Mouse (Mus musculus): ENCODE data around the gene Tmem266. TPM values are rescaled to one million over a fixed set of nuclear protein-coding genes. Genes with fewer than 3 reads are reported as not detected.

Gene Tmem266
- polyA plus RNA-seq, 1 experiment from 2014 or later: 0.51 TPM

- DNase-seq (ENCODE audit: low spot score): peak; percentile 29
- 28% methylated on average over 3 of the region's 3 CpGs for WGBS
- peak; percentile 49; the same call in 1 of the 2 replicates for ATAC-seq (ENCODE audit: low FRiP score, low TSS enrichment)
- Histone ChIP-seq H3K36me3 (ENCODE audit: control insufficient read depth, insufficient read depth, low read length) (no peaks in the 10 kb centered on the region), H3K9ac (ENCODE audit: low read length) (no peak overlapping the region), H3K4me1 (replicated peaks; ENCODE audit: control insufficient read depth, insufficient read depth) (no peaks in the 10 kb centered on the region), H3K27ac (replicated peaks) (no peak overlapping the region), H3K9me3 (ENCODE audit: control insufficient read depth, low read length) (no peaks in the 10 kb centered on the region), H3K4me3 (ENCODE audit: low read depth, low read length) (no peak overlapping the region), H3K4me2 (replicated peaks; ENCODE audit: low read depth) (no peak overlapping the region), H3K27me3 (ENCODE audit: control insufficient read depth, insufficient read depth, low read length) (no peaks in the 10 kb centered on the region)
- TF ChIP-seq EP300 (optimal IDR thresholded peaks at IDR 0.05) (no peak), CTCF (IDR thresholded peaks at IDR 0.05; ENCODE audit: low read depth) (no peak)
Observed at GRCm38 (mm10) chr9:55289475-55290198, 37.1 kb upstream of the Tmem266 start.

GRCm38 (mm10) chr9:55291966-55292365 is 34.7 kb upstream of the Tmem266 start:
- H3K4me1 ChIP-seq (replicated peaks; ENCODE audit: control insufficient read depth, insufficient read depth): no peaks in the 10 kb centered on the region
- 92% methylated on average over 4 of the region's 4 CpGs for WGBS
- H3K9me3 ChIP-seq (ENCODE audit: control insufficient read depth, low read length): no peaks in the 10 kb centered on the region
- no peak overlapping the region for H3K9ac ChIP-seq (ENCODE audit: low read length)
- no peak for DNase-seq (ENCODE audit: low spot score)
- H3K36me3 ChIP-seq (ENCODE audit: control insufficient read depth, insufficient read depth, low read length): no peaks in the 10 kb centered on the region
- no peaks in the 10 kb centered on the region for H3K27me3 ChIP-seq (ENCODE audit: control insufficient read depth, insufficient read depth, low read length)
- no peak overlapping the region for H3K27ac ChIP-seq (replicated peaks)
- no peak overlapping the region for H3K4me3 ChIP-seq (ENCODE audit: low read depth, low read length)
- TF ChIP-seq CTCF (IDR thresholded peaks at IDR 0.05; ENCODE audit: low read depth): no peak
- TF ChIP-seq EP300 (optimal IDR thresholded peaks at IDR 0.05): no peak
- ATAC-seq (ENCODE audit: low FRiP score, low TSS enrichment): no peak
- no peak overlapping the region for H3K4me2 ChIP-seq (replicated peaks; ENCODE audit: low read depth)

GRCm38 (mm10) chr9:55296221-55296620 is 30.5 kb upstream of the Tmem266 start:
- no peaks in the 10 kb centered on the region for H3K36me3 ChIP-seq (ENCODE audit: control insufficient read depth, insufficient read depth, low read length)
- H3K4me2 ChIP-seq (replicated peaks; ENCODE audit: low read depth): no peak overlapping the region
- H3K4me1 ChIP-seq (replicated peaks; ENCODE audit: control insufficient read depth, insufficient read depth): no peaks in the 10 kb centered on the region
- 46% methylated on average over 2 of the region's 2 CpGs for WGBS
- H3K27ac ChIP-seq (replicated peaks): no peak overlapping the region
- no peaks in the 10 kb centered on the region for H3K27me3 ChIP-seq (ENCODE audit: control insufficient read depth, insufficient read depth, low read length)
- DNase-seq (ENCODE audit: low spot score) (no peak), ATAC-seq (ENCODE audit: low FRiP score, low TSS enrichment) (peak; percentile 69; the same call in 1 of the 2 replicates)
- H3K9ac ChIP-seq (ENCODE audit: low read length): no peak overlapping the region
- no peak overlapping the region for H3K4me3 ChIP-seq (ENCODE audit: low read depth, low read length)
- no peaks in the 10 kb centered on the region for H3K9me3 ChIP-seq (ENCODE audit: control insufficient read depth, low read length)
- no peak for TF ChIP-seq EP300 (optimal IDR thresholded peaks at IDR 0.05)
- no peak for TF ChIP-seq CTCF (IDR thresholded peaks at IDR 0.05; ENCODE audit: low read depth)

GRCm38 (mm10) chr9:55307066-55307465 is 19.6 kb upstream of the Tmem266 start:
- ATAC-seq (ENCODE audit: low FRiP score, low TSS enrichment) (no peak), DNase-seq (ENCODE audit: low spot score) (no peak)
- 39% methylated on average over 2 of the region's 2 CpGs for WGBS
- H3K9ac ChIP-seq (ENCODE audit: low read length): no peak overlapping the region
- H3K36me3 ChIP-seq (ENCODE audit: control insufficient read depth, insufficient read depth, low read length): no peaks in the 10 kb centered on the region
- no peak for TF ChIP-seq CTCF (IDR thresholded peaks at IDR 0.05; ENCODE audit: low read depth)
- no peak for TF ChIP-seq EP300 (optimal IDR thresholded peaks at IDR 0.05)
- no peaks in the 10 kb centered on the region for H3K4me1 ChIP-seq (replicated peaks; ENCODE audit: control insufficient read depth, insufficient read depth)
- no peak overlapping the region for H3K4me2 ChIP-seq (replicated peaks; ENCODE audit: low read depth)
- H3K4me3 ChIP-seq (ENCODE audit: low read depth, low read length): no peak overlapping the region
- no peaks in the 10 kb centered on the region for H3K27me3 ChIP-seq (ENCODE audit: control insufficient read depth, insufficient read depth, low read length)
- H3K27ac ChIP-seq (replicated peaks): no peak overlapping the region
- no peaks in the 10 kb centered on the region for H3K9me3 ChIP-seq (ENCODE audit: control insufficient read depth, low read length)

- 55% methylated on average over 5 of the region's 5 CpGs for WGBS
- Histone ChIP-seq H3K36me3 (ENCODE audit: control insufficient read depth, insufficient read depth, low read length) (no peaks in the 10 kb centered on the region), H3K9ac (ENCODE audit: low read length) (no peak overlapping the region), H3K4me2 (replicated peaks; ENCODE audit: low read depth) (no peak overlapping the region), H3K27ac (replicated peaks) (no peak overlapping the region), H3K9me3 (ENCODE audit: control insufficient read depth, low read length) (no peaks in the 10 kb centered on the region), H3K4me1 (replicated peaks; ENCODE audit: control insufficient read depth, insufficient read depth) (no peaks in the 10 kb centered on the region), H3K27me3 (ENCODE audit: control insufficient read depth, insufficient read depth, low read length) (no peaks in the 10 kb centered on the region), H3K4me3 (ENCODE audit: low read depth, low read length) (no peak overlapping the region)
- DNase-seq (ENCODE audit: low spot score) (no peak), ATAC-seq (ENCODE audit: low FRiP score, low TSS enrichment) (no peak)
- TF ChIP-seq EP300 (optimal IDR thresholded peaks at IDR 0.05): no peak
- TF ChIP-seq CTCF (IDR thresholded peaks at IDR 0.05; ENCODE audit: low read depth): no peak
Observed at GRCm38 (mm10) chr9:55307557-55307956, 19.2 kb upstream of the Tmem266 start.

GRCm38 (mm10) chr9:55308455-55308854 is 18.3 kb upstream of the Tmem266 start:
- WGBS: 81% methylated on average over 5 of the region's 5 CpGs
- no peak for DNase-seq (ENCODE audit: low spot score)
- TF ChIP-seq CTCF (IDR thresholded peaks at IDR 0.05; ENCODE audit: low read depth) (no peak), EP300 (optimal IDR thresholded peaks at IDR 0.05) (no peak)

More at GRCm38 (mm10) chr9:55308455-55308854, 18.3 kb upstream of the Tmem266 start:
- H3K9me3 ChIP-seq (ENCODE audit: control insufficient read depth, low read length): no peaks in the 10 kb centered on the region
- no peak for ATAC-seq (ENCODE audit: low FRiP score, low TSS enrichment)
- no peak overlapping the region for H3K4me3 ChIP-seq (ENCODE audit: low read depth, low read length)
- no peak overlapping the region for H3K9ac ChIP-seq (ENCODE audit: low read length)
- H3K27ac ChIP-seq (replicated peaks): no peak overlapping the region
- no peaks in the 10 kb centered on the region for H3K27me3 ChIP-seq (ENCODE audit: control insufficient read depth, insufficient read depth, low read length)
- H3K4me2 ChIP-seq (replicated peaks; ENCODE audit: low read depth): no peak overlapping the region
- no peaks in the 10 kb centered on the region for H3K36me3 ChIP-seq (ENCODE audit: control insufficient read depth, insufficient read depth, low read length)
- no peaks in the 10 kb centered on the region for H3K4me1 ChIP-seq (replicated peaks; ENCODE audit: control insufficient read depth, insufficient read depth)
